Mouse (Mus musculus) forebrain, embryonic 16.5 days (tissue): ENCODE measurements around the gene Lcn12. TPM values are rescaled to one million over a fixed set of nuclear protein-coding genes. Genes with fewer than 3 reads are reported as not detected.

Experiments used
- ATAC-seq: fragments of 200-750 bp; cut with Nextera tagmentation; 2 replicates; pipeline ENCODE4 v1.8.0; 2017; ENCODE audit warnings: mild to moderate bottlenecking, moderate library complexity
- H3K27ac ChIP-seq: fragments of 300-500 bp; sonication (generic); 2 replicates; pipeline ENCODE4 v1.5.1; 2014; ENCODE audit warnings: low read length, control low read depth
- H3K27me3 ChIP-seq: fragments of 300-500 bp; sonication (generic); replicated peaks from 2 replicates; pipeline ENCODE4 v1.6.1; 2014; ENCODE audit warnings: low read length; ENCODE audit not compliant: control insufficient read depth, insufficient read depth
- H3K36me3 ChIP-seq: fragments of 300-500 bp; sonication (generic); 2 replicates; pipeline ENCODE4 v1.6.1; 2014; ENCODE audit not compliant: control insufficient read depth, insufficient read depth
- H3K4me1 ChIP-seq: fragments of 300-500 bp; sonication (generic); replicated peaks from 2 replicates; pipeline ENCODE4 v1.6.1; 2014; ENCODE audit warnings: low read length; ENCODE audit not compliant: control insufficient read depth, insufficient read depth
- H3K4me2 ChIP-seq: fragments of 300-500 bp; sonication (generic); 2 replicates; pipeline ENCODE4 v1.6.1; 2014; ENCODE audit warnings: mild to moderate bottlenecking, low read length, control low read depth
- H3K4me3 ChIP-seq: fragments of 300-500 bp; sonication (generic); replicated peaks from 2 replicates; pipeline ENCODE4 v1.5.1; 2014; ENCODE audit warnings: mild to moderate bottlenecking, low read length, control low read depth
- H3K9ac ChIP-seq: fragments of 300-500 bp; sonication (generic); replicated peaks from 2 replicates; pipeline ENCODE4 v1.6.1; 2014; ENCODE audit warnings: low read depth, low read length, control low read depth
- H3K9me3 ChIP-seq: fragments of 300-500 bp; sonication (generic); 2 replicates; pipeline ENCODE4 v1.6.1; 2016; ENCODE audit warnings: low read length; ENCODE audit not compliant: control insufficient read depth
- WGBS: fragments of 180-500 bp; shearing (Covaris S2); extraction: QIAGEN DNeasy Blood & Tissue Kit; methylation state at CpG from one replicate; pipeline ENCODE4 v1.1.7; 2014; 5-methylcytosine and 5-hydroxymethylcytosine counted together
- polyA plus RNA-seq: library from polyadenylated mRNA; unstranded; fragments of >200 nt; fragmentation: Nextera tagmentation; extraction: Ambion mirVana; gene quantifications from 2 replicates; pipeline ENCODE4 v1.2.1, GENCODE M21; 2015

Gene Lcn12
- polyA plus RNA-seq = not detected in 2 replicates

DNA sequence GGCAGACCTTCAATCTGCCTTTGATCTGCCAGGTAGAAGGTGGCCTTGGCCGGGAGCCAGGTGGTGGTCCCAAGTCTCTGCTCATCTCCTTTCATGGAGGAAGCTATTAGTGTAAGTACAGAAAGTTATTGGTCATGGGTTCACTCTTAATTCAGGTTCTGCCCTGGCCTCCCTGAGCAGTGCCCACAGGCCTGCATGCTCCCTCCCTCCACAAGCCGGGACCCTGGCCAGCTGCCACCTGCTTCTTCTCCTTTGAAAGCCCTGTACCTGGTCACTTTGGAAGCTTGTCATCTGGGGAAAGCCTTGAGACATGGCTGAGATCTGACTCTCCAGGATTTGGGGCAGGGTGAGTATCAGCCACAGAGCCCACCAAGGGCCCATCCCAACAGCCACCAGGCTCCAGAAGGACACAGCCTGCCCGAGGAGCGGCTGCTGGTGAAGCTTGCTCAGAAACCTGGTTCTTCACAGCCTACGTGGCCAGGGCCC lies at the start of gene Lcn12:
Gene Lcn12 (minus strand): TSS at position 436 of the 486 bp plus-strand sequence.
- H3K27me3 ChIP-seq = no peaks in the 10 kb centered on the region
- no peak for ATAC-seq
- H3K4me2 ChIP-seq = no peak within 1 kb of the TSS
- H3K27ac ChIP-seq = no peak within 1 kb of the TSS
- H3K9me3 ChIP-seq = no peaks in the 10 kb centered on the region
- no peaks in the 10 kb centered on the region for H3K36me3 ChIP-seq
- H3K9ac ChIP-seq = no peak within 1 kb of the TSS
- 87% methylated on average over 5 of the region's 5 CpGs for WGBS
- H3K4me1 ChIP-seq = no peaks in the 10 kb centered on the region
- H3K4me3 ChIP-seq = no peak within 1 kb of the TSS

- H3K27me3 ChIP-seq = no peaks in the 10 kb centered on the region
- no peaks in the 10 kb centered on the region; the same call in none of the 2 replicates for H3K36me3 ChIP-seq
- no peak overlapping the region for H3K9ac ChIP-seq
- H3K27ac ChIP-seq = no peak overlapping the region
- no peak for ATAC-seq
- no peaks in the 10 kb centered on the region for H3K9me3 ChIP-seq
- no peak overlapping the region for H3K4me3 ChIP-seq
- H3K4me2 ChIP-seq = no peak overlapping the region
- peaks cover 7% of the 10 kb centered on the region for H3K4me1 ChIP-seq
- 87% methylated on average over 10 of the region's 10 CpGs for WGBS
Observed at GRCm38 (mm10) chr2:25541644-25542367, 48.1 kb upstream of the Lcn12 start.

DNA sequence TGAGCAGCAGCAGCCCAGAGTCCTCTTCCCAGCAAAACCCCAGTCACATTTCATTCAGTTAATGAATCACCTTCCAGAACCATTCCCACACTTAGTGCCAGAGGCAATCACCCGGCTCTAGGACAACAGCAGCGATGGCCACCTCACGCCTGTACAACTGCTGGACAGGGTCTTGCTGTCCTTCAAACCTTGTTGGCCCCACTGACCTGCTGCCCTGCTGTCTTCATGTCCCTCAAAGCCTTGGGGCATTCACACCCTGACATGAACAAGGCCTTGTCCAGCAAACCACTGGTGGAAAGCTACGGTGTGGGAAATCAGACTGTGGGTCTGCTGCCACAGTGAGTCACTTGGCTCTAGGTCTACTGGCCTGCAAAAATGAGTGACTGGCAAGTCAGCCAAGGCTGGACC lies 46.8 kb upstream of the Lcn12 start:
- no peak overlapping the region for H3K4me2 ChIP-seq
- H3K4me3 ChIP-seq = no peak overlapping the region
- no peaks in the 10 kb centered on the region; the same call in 1 of the 2 replicates for H3K4me1 ChIP-seq
- no peaks in the 10 kb centered on the region for H3K27me3 ChIP-seq
- H3K9me3 ChIP-seq = no peaks in the 10 kb centered on the region
- ATAC-seq = no peak
- H3K36me3 ChIP-seq = peaks cover 4% of the 10 kb centered on the region
- H3K9ac ChIP-seq = no peak overlapping the region
- H3K27ac ChIP-seq = no peak overlapping the region
- WGBS = 95% methylated on average over 4 of the region's 4 CpGs

DNA sequence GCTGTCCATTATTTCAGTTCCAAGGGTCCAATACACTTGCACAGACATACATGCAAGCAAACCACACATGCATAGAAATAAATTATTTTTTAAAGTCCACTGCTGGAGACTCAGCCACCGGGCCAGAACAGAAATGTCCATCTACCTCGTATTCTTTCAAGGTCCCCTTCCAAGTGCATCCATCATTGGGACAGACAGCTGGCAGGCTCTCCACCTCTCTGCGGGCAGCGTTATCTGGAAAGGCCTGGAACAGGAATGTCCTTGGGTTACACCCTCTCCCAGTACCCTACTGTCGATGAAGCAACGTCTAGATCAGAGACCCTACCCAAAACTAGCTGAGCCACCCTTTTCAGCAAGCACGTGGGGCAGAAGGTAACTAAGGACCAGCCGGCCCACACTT lies 42.8 kb upstream of the Lcn12 start:
- ATAC-seq = no peak
- 93% methylated on average over 8 of the region's 8 CpGs for WGBS
- H3K27ac ChIP-seq = no peak overlapping the region

GRCm38 (mm10) chr2:25534866-25535182 lies 41.1 kb upstream of the Lcn12 start:
- no peak overlapping the region for H3K4me2 ChIP-seq
- H3K36me3 ChIP-seq = peaks cover 8% of the 10 kb centered on the region
- no peak overlapping the region for H3K4me3 ChIP-seq
- no peak overlapping the region for H3K27ac ChIP-seq
- no peaks in the 10 kb centered on the region for H3K9me3 ChIP-seq
- ATAC-seq = no peak
- no peaks in the 10 kb centered on the region for H3K4me1 ChIP-seq
- no peak overlapping the region for H3K9ac ChIP-seq
- no peaks in the 10 kb centered on the region for H3K27me3 ChIP-seq
- WGBS = 98% methylated on average over 2 of the region's 2 CpGs

More for the DNA sequence above, 42.8 kb upstream of the Lcn12 start:
- no peaks in the 10 kb centered on the region for H3K27me3 ChIP-seq
- no peaks in the 10 kb centered on the region for H3K9me3 ChIP-seq
- no peaks in the 10 kb centered on the region for H3K4me1 ChIP-seq
- H3K36me3 ChIP-seq = peaks cover 4% of the 10 kb centered on the region
- no peak overlapping the region for H3K4me3 ChIP-seq
- H3K4me2 ChIP-seq = no peak overlapping the region
- H3K9ac ChIP-seq = no peak overlapping the region

DNA sequence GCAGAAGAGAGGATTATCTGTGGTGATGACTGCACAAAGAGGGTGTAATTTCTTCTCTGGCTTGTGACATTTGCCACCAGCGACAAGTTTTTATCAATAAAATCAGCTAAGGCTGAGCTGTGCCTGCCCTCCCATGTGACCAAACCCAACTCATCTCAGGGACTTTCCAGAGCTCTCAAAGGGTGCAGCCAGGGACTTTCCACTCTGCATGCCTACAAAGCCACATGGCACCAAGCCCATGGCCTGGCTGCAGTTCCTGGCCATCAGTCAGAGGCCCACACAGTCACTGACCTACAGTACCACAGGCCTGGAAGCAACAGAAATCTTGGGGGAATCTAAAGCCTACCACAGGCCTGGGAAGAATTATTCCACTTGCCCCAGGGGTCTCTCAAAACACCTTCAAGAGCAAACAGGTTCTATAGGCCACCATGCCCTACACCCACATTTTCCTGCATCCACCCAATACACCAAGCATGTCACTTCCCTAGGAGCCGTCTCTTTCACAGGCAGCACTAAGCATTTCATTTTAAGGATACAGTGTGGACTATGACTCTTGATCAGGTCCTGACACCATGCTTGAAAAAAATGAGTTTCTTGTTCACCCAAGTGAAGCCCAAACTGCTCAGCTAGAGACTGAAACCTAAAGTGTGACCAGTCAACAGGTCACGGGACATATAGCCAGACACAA lies 40.6 kb upstream of the Lcn12 start:
- H3K27ac ChIP-seq = no peak overlapping the region
- H3K27me3 ChIP-seq = no peaks in the 10 kb centered on the region
- H3K4me3 ChIP-seq = no peak overlapping the region
- H3K9me3 ChIP-seq = no peaks in the 10 kb centered on the region
- H3K4me2 ChIP-seq = no peak overlapping the region
- 93% methylated on average over 3 of the region's 3 CpGs for WGBS
- peaks cover 9% of the 10 kb centered on the region for H3K36me3 ChIP-seq
- H3K9ac ChIP-seq = no peak overlapping the region
- no peak for ATAC-seq
- H3K4me1 ChIP-seq = no peaks in the 10 kb centered on the region

GRCm38 (mm10) chr2:25533707-25534106 lies 40.0 kb upstream of the Lcn12 start:
- H3K36me3 ChIP-seq = peaks cover 9% of the 10 kb centered on the region
- H3K27me3 ChIP-seq = no peaks in the 10 kb centered on the region
- H3K9me3 ChIP-seq = no peaks in the 10 kb centered on the region
- no peak overlapping the region for H3K27ac ChIP-seq
- WGBS = 95% methylated on average over 2 of the region's 2 CpGs
- H3K4me3 ChIP-seq = no peak overlapping the region
- H3K4me2 ChIP-seq = no peak overlapping the region
- H3K9ac ChIP-seq = no peak overlapping the region
- ATAC-seq = no peak
- H3K4me1 ChIP-seq = no peaks in the 10 kb centered on the region

- H3K27ac ChIP-seq = no peak overlapping the region
- 93% methylated on average over 9 of the region's 9 CpGs for WGBS
- no peak for ATAC-seq
- no peak overlapping the region for H3K4me3 ChIP-seq
- H3K9ac ChIP-seq = no peak overlapping the region
- no peaks in the 10 kb centered on the region for H3K4me1 ChIP-seq
- no peaks in the 10 kb centered on the region for H3K27me3 ChIP-seq
- peaks cover 24% of the 10 kb centered on the region for H3K36me3 ChIP-seq
- no peaks in the 10 kb centered on the region for H3K9me3 ChIP-seq
- no peak overlapping the region for H3K4me2 ChIP-seq
Observed at GRCm38 (mm10) chr2:25526510-25527302, 33.0 kb upstream of the Lcn12 start.

DNA sequence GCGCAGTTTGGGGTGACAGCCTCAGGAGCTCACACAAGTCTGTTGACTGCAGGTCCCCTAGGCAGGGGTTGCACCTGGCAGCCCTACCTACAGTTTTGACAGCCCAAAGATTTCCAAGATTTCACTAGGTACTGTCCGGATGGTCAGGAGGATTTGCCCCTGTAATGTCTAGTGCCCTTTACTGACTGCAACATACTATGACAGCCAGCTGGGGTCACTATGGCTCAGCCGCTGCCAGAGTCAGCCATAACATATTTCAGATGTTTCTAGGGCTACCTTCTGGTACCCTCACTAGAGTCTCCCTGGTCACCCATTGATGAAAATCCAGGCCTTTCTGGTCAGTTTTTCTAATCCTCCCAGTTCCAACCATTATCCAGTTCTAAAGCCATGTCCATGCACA lies 16.2 kb upstream of the Lcn12 start:
- no peak overlapping the region for H3K9ac ChIP-seq
- H3K27ac ChIP-seq = no peak overlapping the region
- H3K4me3 ChIP-seq = no peak overlapping the region
- H3K27me3 ChIP-seq = no peaks in the 10 kb centered on the region
- no peak for ATAC-seq
- no peak overlapping the region for H3K4me2 ChIP-seq
- H3K36me3 ChIP-seq = peaks cover 2% of the 10 kb centered on the region
- 71% methylated on average over 3 of the region's 3 CpGs for WGBS
- H3K9me3 ChIP-seq = no peaks in the 10 kb centered on the region
- no peaks in the 10 kb centered on the region for H3K4me1 ChIP-seq
